Mouse (Mus musculus) heart, adult 2 months (tissue): ENCODE results near the gene Map4k5. TPM values are rescaled to one million over a fixed set of nuclear protein-coding genes. Genes with fewer than 3 reads are reported as not detected.

Source experiments
- DNase-seq, 2 experiments: peaks; one replicate each; pipeline ENCODE4 v3.0.0; 2021
- H3K27ac ChIP-seq: fragments of 200-600 bp; 2 replicates; pipeline ENCODE4 v1.8.1; 2022
- H3K27me3 ChIP-seq: fragments of 200-500 bp; 2 replicates; pipeline ENCODE4 v1.6.1; 2012; ENCODE audit warnings: mild to moderate bottlenecking, low read length, inconsistent platforms, mixed read lengths; ENCODE audit not compliant: control insufficient read depth, insufficient read depth
- H3K36me3 ChIP-seq: fragments of 200-500 bp; 2 replicates; pipeline ENCODE4 v1.6.1; 2012; ENCODE audit warnings: low read length, inconsistent platforms; ENCODE audit not compliant: control insufficient read depth, insufficient read depth
- H3K4me1 ChIP-seq: fragments of 200-500 bp; 2 replicates; pipeline ENCODE4 v1.6.1; 2011; ENCODE audit warnings: low read length; ENCODE audit not compliant: control insufficient read depth, insufficient read depth
- H3K4me3 ChIP-seq: fragments of 200-600 bp; 2 replicates; pipeline ENCODE4 v1.8.1; 2022
- H3K79me2 ChIP-seq: fragments of 200-500 bp; replicated peaks from 2 replicates; pipeline ENCODE4 v1.6.1; 2012; ENCODE audit warnings: mild to moderate bottlenecking, inconsistent platforms, low read length, moderate library complexity, mixed read lengths; ENCODE audit not compliant: control insufficient read depth, insufficient read depth
- H3K9ac ChIP-seq: fragments of 200-500 bp; 2 replicates; pipeline ENCODE4 v1.6.1; 2012; ENCODE audit warnings: low read depth, mild to moderate bottlenecking, control low read depth, inconsistent platforms, low read length, mixed read lengths
- CTCF ChIP-seq: fragments of 200-600 bp; IDR thresholded peaks from 2 replicates; pipeline ENCODE4 v1.8.1; 2022; ENCODE audit warnings: antibody characterized with exemption, mild to moderate bottlenecking, moderate library complexity
- EP300 ChIP-seq: fragments of 200-500 bp; IDR thresholded peaks from 2 replicates; pipeline ENCODE4 v1.6.1; 2011; ENCODE audit warnings: low read depth, low read length, control low read depth; ENCODE audit not compliant: insufficient read depth
- POLR2A ChIP-seq: fragments of 200-500 bp; IDR thresholded peaks from 2 replicates; pipeline ENCODE4 v1.6.1; 2011; ENCODE audit warnings: mild to moderate bottlenecking, low read depth, low read length, control low read depth; ENCODE audit not compliant: insufficient read depth
- WGBS: fragments of 180-500 bp; shearing (Covaris S2); methylation state at CpG from one replicate; pipeline ENCODE4 v1.1.7; 2018; 5-methylcytosine and 5-hydroxymethylcytosine counted together
- intact Hi-C: fragments of 180-260 bp; cut with DNase I; formaldehyde crosslinking; loops from one replicate; pipeline ENCODE4 v1.15.1; 2025
- polyA plus RNA-seq: library from polyadenylated mRNA; depleted of rRNA; stranded (reverse); fragments of >200 nt; gene quantifications from 2 replicates; pipeline ENCODE4 v1.2.3, GENCODE M21; 2012
- total RNA-seq, 2 experiments: library from RNA; stranded (reverse); gene quantifications; 2 replicates each; pipeline ENCODE4 v1.2.3; 2021

Map4k5 gene
- total and polyA plus RNA-seq, 3 experiments, result 5.6 to 21.7 (median 20.0) TPM

- intact Hi-C loops, result no loop called here
- H3K79me2 ChIP-seq, result peaks cover 16% of the 10 kb centered on the region
- H3K9ac ChIP-seq, result no peak overlapping the region
- 79% methylated on average over 5 of the region's 5 CpGs for WGBS
- no peak overlapping the region for H3K4me3 ChIP-seq
- peaks cover 15% of the 10 kb centered on the region for H3K4me1 ChIP-seq
- H3K27ac ChIP-seq, result no peak overlapping the region
- TF ChIP-seq CTCF (no peak), EP300 (no peak), POLR2A (no peak)
- no peaks in the 10 kb centered on the region for H3K27me3 ChIP-seq
- H3K36me3 ChIP-seq, result peaks cover 10% of the 10 kb centered on the region
- no peak for DNase-seq
These were observed 7.7 kb downstream of the Map4k5 start for GRCm38 (mm10) chr12:69885170-69885923.

GRCm38 (mm10) chr12:69884053-69884452, 8.9 kb downstream of the Map4k5 start:
- Histone ChIP-seq H3K4me3 (no peak overlapping the region), H3K4me1 (peaks cover 12% of the 10 kb centered on the region), H3K36me3 (peaks cover 10% of the 10 kb centered on the region), H3K27me3 (no peaks in the 10 kb centered on the region), H3K9ac (no peak overlapping the region), H3K79me2 (peaks cover 12% of the 10 kb centered on the region), H3K27ac (no peak overlapping the region)
- TF ChIP-seq POLR2A (no peak), EP300 (no peak), CTCF (no peak)
- no peak for DNase-seq
- 89% methylated on average over 5 of the region's 5 CpGs for WGBS
- intact Hi-C loops, result no loop called here

DNA sequence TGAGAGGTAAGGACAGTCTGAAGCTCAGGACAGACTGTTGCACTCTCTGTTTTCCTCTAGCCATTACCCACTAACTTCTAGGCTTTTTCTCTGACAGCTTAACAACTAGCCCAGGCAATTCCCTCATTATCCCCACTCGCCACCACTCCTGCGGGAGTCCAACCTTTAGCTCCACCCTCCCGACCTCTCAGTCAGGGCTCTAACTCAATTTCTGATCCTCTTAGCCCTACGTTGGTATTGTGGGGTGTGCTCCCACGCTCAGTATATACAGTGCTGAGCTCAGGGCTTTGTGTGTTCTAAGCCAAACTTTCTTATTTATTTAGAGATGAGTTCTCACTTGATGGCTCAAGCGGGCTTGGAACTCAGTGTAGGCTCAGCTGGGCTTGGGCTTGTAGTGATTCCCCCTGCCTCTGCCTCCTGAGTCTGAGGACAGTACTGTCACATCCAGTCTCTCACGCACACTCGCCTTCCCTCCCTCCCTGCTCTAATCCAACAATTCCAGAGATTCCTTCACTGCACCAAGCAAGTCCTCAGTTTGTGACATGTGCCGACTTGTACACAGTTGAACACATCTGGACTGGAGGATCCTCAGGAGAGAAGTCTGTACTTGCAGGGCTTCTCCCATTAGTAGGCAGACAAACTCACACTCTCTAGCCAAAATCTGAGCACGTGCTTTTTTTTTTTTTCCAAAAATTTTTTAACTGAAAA, 11.6 kb downstream of the Map4k5 start:
- TF ChIP-seq EP300 (no peak), POLR2A (no peak), CTCF (no peak)
- Histone ChIP-seq H3K4me3 (no peak overlapping the region), H3K9ac (no peak overlapping the region), H3K27me3 (no peaks in the 10 kb centered on the region), H3K4me1 (peaks cover 11% of the 10 kb centered on the region), H3K79me2 (peaks cover 7% of the 10 kb centered on the region), H3K36me3 (peaks cover 16% of the 10 kb centered on the region), H3K27ac (no peak overlapping the region)
- DNase-seq, result no peak
- intact Hi-C loops, result no loop called here
- 70% methylated on average over 10 of the region's 10 CpGs for WGBS

GRCm38 (mm10) chr12:69879739-69880138, 13.3 kb downstream of the Map4k5 start:
- Histone ChIP-seq H3K4me1 (peaks cover 12% of the 10 kb centered on the region), H3K79me2 (peaks cover 10% of the 10 kb centered on the region), H3K36me3 (peaks cover 17% of the 10 kb centered on the region), H3K27ac (no peak overlapping the region), H3K27me3 (no peaks in the 10 kb centered on the region), H3K4me3 (no peak overlapping the region), H3K9ac (no peak overlapping the region)
- DNase-seq, result no peak
- TF ChIP-seq CTCF, result no peak
- TF ChIP-seq EP300, result no peak
- TF ChIP-seq POLR2A, result no peak
- 40% methylated on average over 6 of the region's 6 CpGs for WGBS
- intact Hi-C loops, result no loop called here

DNA sequence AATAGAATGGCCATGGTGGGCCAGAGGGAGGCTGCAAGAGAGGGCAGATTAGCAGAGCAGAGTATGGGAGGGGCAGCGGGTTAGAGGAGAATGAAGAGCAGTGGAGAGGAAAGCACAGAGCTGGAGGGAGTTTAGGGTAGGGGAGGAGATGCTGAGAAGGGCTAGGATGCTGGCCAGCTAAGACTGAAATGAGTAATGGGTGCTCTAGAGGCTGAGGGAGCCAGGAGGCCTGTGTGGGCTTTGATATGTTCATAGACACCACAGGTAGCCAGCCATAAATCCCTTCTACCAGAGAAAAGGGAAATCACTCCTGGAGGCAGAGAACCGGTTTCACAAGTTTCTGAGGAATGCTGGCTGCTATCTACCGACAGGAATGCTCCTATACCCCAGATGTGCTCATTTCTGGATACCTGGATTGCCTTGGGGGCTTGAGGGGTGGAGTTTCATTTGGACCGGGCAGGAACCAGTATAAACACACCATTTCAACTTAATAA, 13.8 kb downstream of the Map4k5 start:
- H3K9ac ChIP-seq, result no peak overlapping the region
- H3K27me3 ChIP-seq, result no peaks in the 10 kb centered on the region
- TF ChIP-seq EP300 (no peak), POLR2A (no peak), CTCF (no peak)
- peaks cover 12% of the 10 kb centered on the region for H3K4me1 ChIP-seq
- H3K79me2 ChIP-seq, result peaks cover 10% of the 10 kb centered on the region
- H3K4me3 ChIP-seq, result no peak overlapping the region
- no peak for DNase-seq
- no peak overlapping the region for H3K27ac ChIP-seq
- intact Hi-C loops, result no loop called here
- 33% methylated on average over 4 of the region's 4 CpGs for WGBS
- H3K36me3 ChIP-seq, result peaks cover 17% of the 10 kb centered on the region
